Mouse (Mus musculus): Measurements from ENCODE around the gene Natd1. TPM values are rescaled to one million over a fixed set of nuclear protein-coding genes. Genes with fewer than 3 reads are reported as not detected.

The Natd1 gene
- total RNA-seq, 1 experiment, result 14.6 TPM

DNA sequence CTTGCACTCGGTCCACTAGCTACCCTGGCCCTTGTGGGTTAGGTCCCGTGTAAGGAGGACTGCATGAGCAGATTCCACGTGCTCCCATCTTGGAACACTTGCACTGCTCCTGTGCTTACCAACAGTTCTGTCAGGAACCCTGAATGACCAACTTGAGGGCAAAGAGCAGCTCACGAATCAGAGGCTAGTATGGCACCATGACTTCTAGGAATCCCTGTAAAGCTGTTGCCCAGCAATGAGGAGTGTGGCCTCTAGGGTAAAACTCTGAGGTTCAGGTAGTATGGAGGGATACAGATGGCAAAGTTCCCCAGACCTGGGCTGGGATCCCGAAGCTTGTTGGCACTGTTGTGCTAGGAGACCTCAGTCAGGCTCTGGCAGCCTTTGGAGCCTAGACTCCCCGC is 10.9 kb downstream of the Natd1 start:
- in situ Hi-C loops (cut with MboI; ENCODE audit: low sequenced_read_pairs in 2 of 2, unreplicated experiment in 2 of 2), result no loop called here

DNA sequence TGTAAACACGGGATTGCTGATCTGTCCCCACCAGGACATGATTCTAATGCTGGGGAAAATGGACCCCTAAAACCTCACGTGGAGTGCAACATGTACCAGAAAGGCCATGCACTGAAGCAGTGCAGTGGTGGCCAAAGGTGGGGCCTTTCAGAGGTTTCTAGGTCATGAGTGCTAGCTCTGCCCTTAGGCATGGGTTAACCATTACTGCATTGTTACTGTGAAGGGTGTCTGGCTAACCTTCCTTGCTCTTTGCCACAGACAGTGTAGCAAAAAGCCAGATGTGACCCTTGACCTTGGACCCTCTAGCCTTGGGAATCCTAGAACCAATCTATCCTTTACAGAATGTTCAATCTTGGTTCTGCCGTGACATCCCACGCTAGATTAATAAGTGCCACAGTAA is 12.1 kb downstream of the Natd1 start:
- TF ChIP-seq CHD2 (IDR thresholded peaks at IDR 0.05; ENCODE audit: low read depth, low read length) (no peak), HCFC1 (IDR thresholded peaks at IDR 0.05; ENCODE audit: borderline replicate concordance, insufficient read depth, low read length) (no peak), ZNF384 (IDR thresholded peaks at IDR 0.05; ENCODE audit: low read depth, low read length) (no peak), MAFK (IDR thresholded peaks at IDR 0.05; ENCODE audit: insufficient read depth, low read depth, low read length) (no peak), ZC3H11A (IDR thresholded peaks at IDR 0.05; ENCODE audit: borderline replicate concordance, low read depth, low read length) (no peak)
- in situ Hi-C loops (cut with MboI; ENCODE audit: low sequenced_read_pairs in 2 of 2, unreplicated experiment in 2 of 2), result no loop called here
- H3K4me1 ChIP-seq (ENCODE audit: control insufficient read depth in 2 of 2, insufficient read depth in 2 of 2, low read length in 2 of 2, poor library complexity in 1 of 2), result 0 out of 4 replicates have a peak, but pooled peaks cover 0 to 1% of the 10 kb centered on the region in 2 experiments
- H3K36me3 ChIP-seq (ENCODE audit: control insufficient read depth, insufficient read depth, low read length, poor library complexity, severe bottlenecking), result peaks cover 26% of the 10 kb centered on the region
- no peak overlapping the region for H3K4me3 ChIP-seq (ENCODE audit: insufficient read depth in 1 of 2, low read depth in 1 of 2, low read length in 2 of 2, poor library complexity in 1 of 2, severe bottlenecking in 1 of 2)
- no peaks in the 10 kb centered on the region for H3K9me3 ChIP-seq (ENCODE audit: control insufficient read depth, insufficient read depth, low read depth, low read length)
- DNase-seq (ENCODE audit: low read depth, low spot score), result no peak
- H3K27ac ChIP-seq (ENCODE audit: insufficient read depth, low read depth, low read length, poor library complexity, severe bottlenecking), result no peak overlapping the region
- H3K9ac ChIP-seq (ENCODE audit: insufficient read depth, low read depth, low read length, poor library complexity, severe bottlenecking), result no peak overlapping the region

More for the DNA sequence above, 10.9 kb downstream of the Natd1 start:
- Histone ChIP-seq H3K9me3 (ENCODE audit: control insufficient read depth, insufficient read depth, low read depth, low read length) (no peaks in the 10 kb centered on the region), H3K36me3 (ENCODE audit: control insufficient read depth, insufficient read depth, low read length, poor library complexity, severe bottlenecking) (peaks cover 26% of the 10 kb centered on the region), H3K4me1 (ENCODE audit: control insufficient read depth in 2 of 2, insufficient read depth in 2 of 2, low read length in 2 of 2, poor library complexity in 1 of 2) (no peaks in the 10 kb centered on the region), H3K4me3 (ENCODE audit: insufficient read depth in 1 of 2, low read depth in 1 of 2, low read length in 2 of 2, poor library complexity in 1 of 2, severe bottlenecking in 1 of 2) (no peak overlapping the region), H3K9ac (ENCODE audit: insufficient read depth, low read depth, low read length, poor library complexity, severe bottlenecking) (no peak overlapping the region), H3K27ac (ENCODE audit: insufficient read depth, low read depth, low read length, poor library complexity, severe bottlenecking) (no peak overlapping the region)
- TF ChIP-seq ZC3H11A (IDR thresholded peaks at IDR 0.05; ENCODE audit: borderline replicate concordance, low read depth, low read length), result no peak
- no peak for TF ChIP-seq HCFC1 (IDR thresholded peaks at IDR 0.05; ENCODE audit: borderline replicate concordance, insufficient read depth, low read length)
- no peak for TF ChIP-seq CHD2 (IDR thresholded peaks at IDR 0.05; ENCODE audit: low read depth, low read length)
- TF ChIP-seq MAFK (IDR thresholded peaks at IDR 0.05; ENCODE audit: insufficient read depth, low read depth, low read length), result no peak
- TF ChIP-seq ZNF384 (IDR thresholded peaks at IDR 0.05; ENCODE audit: low read depth, low read length), result no peak
- DNase-seq (ENCODE audit: low read depth, low spot score), result no peak

GRCm38 (mm10) chr11:60902001-60902400 is 12.5 kb downstream of the Natd1 start:
- 0 out of 4 replicates have a peak, but pooled peaks cover 0 to 1% of the 10 kb centered on the region in 2 experiments for H3K4me1 ChIP-seq (ENCODE audit: control insufficient read depth in 2 of 2, insufficient read depth in 2 of 2, low read length in 2 of 2, poor library complexity in 1 of 2)
- TF ChIP-seq MAFK (IDR thresholded peaks at IDR 0.05; ENCODE audit: insufficient read depth, low read depth, low read length), result no peak
- TF ChIP-seq HCFC1 (IDR thresholded peaks at IDR 0.05; ENCODE audit: borderline replicate concordance, insufficient read depth, low read length), result no peak
- TF ChIP-seq ZC3H11A (IDR thresholded peaks at IDR 0.05; ENCODE audit: borderline replicate concordance, low read depth, low read length), result no peak
- TF ChIP-seq CHD2 (IDR thresholded peaks at IDR 0.05; ENCODE audit: low read depth, low read length), result no peak
- TF ChIP-seq ZNF384 (IDR thresholded peaks at IDR 0.05; ENCODE audit: low read depth, low read length), result no peak
- no peak overlapping the region for H3K27ac ChIP-seq (ENCODE audit: insufficient read depth, low read depth, low read length, poor library complexity, severe bottlenecking)
- DNase-seq (ENCODE audit: low read depth, low spot score), result no peak
- H3K4me3 ChIP-seq (ENCODE audit: insufficient read depth in 1 of 2, low read depth in 1 of 2, low read length in 2 of 2, poor library complexity in 1 of 2, severe bottlenecking in 1 of 2), result no peak overlapping the region
- in situ Hi-C loops (cut with MboI; ENCODE audit: low sequenced_read_pairs in 2 of 2, unreplicated experiment in 2 of 2), result no loop called here
- H3K9ac ChIP-seq (ENCODE audit: insufficient read depth, low read depth, low read length, poor library complexity, severe bottlenecking), result no peak overlapping the region
- peaks cover 26% of the 10 kb centered on the region for H3K36me3 ChIP-seq (ENCODE audit: control insufficient read depth, insufficient read depth, low read length, poor library complexity, severe bottlenecking)
- H3K9me3 ChIP-seq (ENCODE audit: control insufficient read depth, insufficient read depth, low read depth, low read length), result no peaks in the 10 kb centered on the region

DNA sequence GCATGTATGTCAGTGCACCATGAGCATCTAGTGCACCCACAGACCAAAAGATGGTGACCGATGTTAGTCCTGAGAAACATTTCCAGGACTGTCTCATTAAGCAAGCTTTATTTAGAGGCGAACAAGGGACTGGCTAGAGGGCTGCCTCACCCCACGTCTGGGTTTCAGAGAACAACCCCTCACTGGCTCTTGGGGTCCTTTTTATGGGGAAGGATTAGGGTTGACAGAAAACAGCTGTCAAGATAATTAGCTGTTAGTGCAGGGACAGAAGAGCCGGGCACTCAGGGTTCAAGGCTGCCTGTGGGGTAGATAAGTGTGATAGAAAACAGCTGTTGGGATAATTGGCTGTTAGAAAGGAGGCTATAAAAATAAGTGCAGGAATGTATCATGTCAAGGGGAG is 18.6 kb downstream of the Natd1 start:
- TF ChIP-seq HCFC1 (IDR thresholded peaks at IDR 0.05; ENCODE audit: borderline replicate concordance, insufficient read depth, low read length) (no peak), CHD2 (IDR thresholded peaks at IDR 0.05; ENCODE audit: low read depth, low read length) (no peak), ZC3H11A (IDR thresholded peaks at IDR 0.05; ENCODE audit: borderline replicate concordance, low read depth, low read length) (no peak), MAFK (IDR thresholded peaks at IDR 0.05; ENCODE audit: insufficient read depth, low read depth, low read length) (no peak)
- Histone ChIP-seq H3K4me3 (ENCODE audit: insufficient read depth in 1 of 2, low read depth in 1 of 2, low read length in 2 of 2, poor library complexity in 1 of 2, severe bottlenecking in 1 of 2) (no peak overlapping the region), H3K9me3 (ENCODE audit: control insufficient read depth, insufficient read depth, low read depth, low read length) (no peaks in the 10 kb centered on the region), H3K27ac (ENCODE audit: insufficient read depth, low read depth, low read length, poor library complexity, severe bottlenecking) (no peak overlapping the region), H3K9ac (ENCODE audit: insufficient read depth, low read depth, low read length, poor library complexity, severe bottlenecking) (no peak overlapping the region), H3K4me1 (ENCODE audit: control insufficient read depth in 2 of 2, insufficient read depth in 2 of 2, low read length in 2 of 2, poor library complexity in 1 of 2) (peaks cover 0 to 1% of the 10 kb centered on the region in 2 experiments; a peak in 1 of 4 replicates), H3K36me3 (ENCODE audit: control insufficient read depth, insufficient read depth, low read length, poor library complexity, severe bottlenecking) (no peaks in the 10 kb centered on the region)
- in situ Hi-C loops (cut with MboI; ENCODE audit: low sequenced_read_pairs in 2 of 2, unreplicated experiment in 2 of 2), result no loop called here
- no peak for DNase-seq (ENCODE audit: low read depth, low spot score)

DNA sequence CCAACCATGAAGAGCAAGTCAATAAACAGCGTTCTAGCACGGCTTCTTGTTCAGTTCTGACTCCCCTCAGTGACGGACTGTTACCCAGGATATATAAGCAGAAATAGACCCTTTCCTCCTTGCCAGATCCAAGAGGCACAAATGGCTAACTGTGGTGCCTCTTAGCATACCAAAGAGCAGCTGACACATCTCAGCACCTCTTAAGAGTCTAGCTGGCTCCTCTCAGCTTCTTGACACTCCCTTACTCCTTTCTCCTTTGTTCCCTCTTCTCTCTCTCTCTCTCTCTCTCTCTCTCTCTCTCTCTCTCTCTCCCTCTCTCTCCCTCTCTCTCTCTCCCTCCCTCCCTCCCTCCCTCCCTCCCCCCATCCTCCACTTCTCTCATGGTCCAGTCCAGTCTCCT is 23.8 kb downstream of the Natd1 start:
- Histone ChIP-seq H3K9ac (ENCODE audit: insufficient read depth, low read depth, low read length, poor library complexity, severe bottlenecking) (no peak overlapping the region), H3K4me3 (ENCODE audit: insufficient read depth in 1 of 2, low read depth in 1 of 2, low read length in 2 of 2, poor library complexity in 1 of 2, severe bottlenecking in 1 of 2) (no peak overlapping the region), H3K4me1 (ENCODE audit: control insufficient read depth in 2 of 2, insufficient read depth in 2 of 2, low read length in 2 of 2, poor library complexity in 1 of 2) (peaks cover 3 to 10% of the 10 kb centered on the region in 2 experiments), H3K36me3 (ENCODE audit: control insufficient read depth, insufficient read depth, low read length, poor library complexity, severe bottlenecking) (no peaks in the 10 kb centered on the region), H3K27ac (ENCODE audit: insufficient read depth, low read depth, low read length, poor library complexity, severe bottlenecking) (no peak overlapping the region), H3K9me3 (ENCODE audit: control insufficient read depth, insufficient read depth, low read depth, low read length) (no peaks in the 10 kb centered on the region)
- in situ Hi-C loops (cut with MboI; ENCODE audit: low sequenced_read_pairs in 2 of 2, unreplicated experiment in 2 of 2), result no loop called here
- TF ChIP-seq HCFC1 (IDR thresholded peaks at IDR 0.05; ENCODE audit: borderline replicate concordance, insufficient read depth, low read length), result no peak
- TF ChIP-seq ZNF384 (IDR thresholded peaks at IDR 0.05; ENCODE audit: low read depth, low read length), result no peak
- TF ChIP-seq CHD2 (IDR thresholded peaks at IDR 0.05; ENCODE audit: low read depth, low read length), result no peak
- TF ChIP-seq ZC3H11A (IDR thresholded peaks at IDR 0.05; ENCODE audit: borderline replicate concordance, low read depth, low read length), result no peak
- no peak for TF ChIP-seq MAFK (IDR thresholded peaks at IDR 0.05; ENCODE audit: insufficient read depth, low read depth, low read length)
- DNase-seq (ENCODE audit: low read depth, low spot score), result no peak
